Mouse (Mus musculus) mouse embryonic stem cell (cell line): ENCODE measurements around the gene Rasl10a.

ENCODE experiments used
- in situ Hi-C, 2 experiments: fragments of 300-500 bp; cut with MboI; formaldehyde crosslinking; loops; 1 replicate in 1 of 2; 3 replicates in 1 of 2; pipeline ENCODE4 v1.14.3; 2019 to 2020; ENCODE audit warnings: low sequenced_read_pairs in 2 of 2, low pct_unique_long_range_greater_than_20kb in 1 of 2, mixed read lengths in 1 of 2; ENCODE audit not compliant: unreplicated experiment in 1 of 2

The Rasl10a gene

DNA sequence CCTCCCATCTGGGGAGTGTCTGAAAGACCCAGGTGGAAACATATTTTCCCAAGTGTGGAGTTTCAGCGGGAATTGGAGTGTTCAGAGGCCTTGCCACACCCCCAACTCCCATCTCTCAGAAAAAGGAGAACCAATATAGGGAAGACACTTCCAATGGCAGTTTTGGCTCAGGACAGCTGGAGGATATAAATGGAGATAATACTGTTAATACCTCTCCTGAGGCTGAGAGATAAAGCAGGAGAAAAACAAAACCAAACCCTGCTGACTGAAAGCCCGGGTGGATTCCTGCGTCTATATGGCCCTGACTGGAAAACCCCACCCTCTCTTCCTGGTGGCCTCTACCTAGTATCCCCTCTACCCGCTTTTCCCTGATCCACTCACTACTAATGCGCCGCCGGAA is 44.5 kb downstream of the Rasl10a start:
- in situ Hi-C loops: no loop called here

DNA sequence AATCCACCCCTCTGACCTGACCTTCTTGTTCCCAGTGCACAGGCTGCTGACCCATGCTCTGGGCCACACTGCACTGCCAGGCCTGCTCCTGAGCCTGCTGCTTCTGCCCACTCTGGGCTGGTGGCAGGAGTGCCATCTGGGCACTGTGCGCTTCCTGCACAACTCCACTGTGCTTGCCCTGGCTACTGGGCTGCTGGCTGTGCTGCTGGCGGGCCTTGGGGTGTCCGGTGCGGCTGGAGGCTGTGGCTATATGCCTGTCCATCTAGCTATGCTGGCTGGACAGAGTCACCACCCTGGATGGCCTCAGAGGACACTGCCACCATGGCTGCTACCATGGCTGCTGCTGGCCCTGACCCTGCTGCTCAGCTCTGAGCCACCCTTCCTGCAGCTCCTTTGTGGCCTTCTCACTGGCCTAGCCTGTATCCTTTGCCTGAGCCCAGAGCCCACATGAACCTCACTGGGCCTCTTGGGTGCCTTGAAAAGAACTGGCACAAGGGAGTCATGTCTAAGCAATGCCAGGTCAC is 46.1 kb downstream of the Rasl10a start:
- in situ Hi-C loops: no loop called here

DNA sequence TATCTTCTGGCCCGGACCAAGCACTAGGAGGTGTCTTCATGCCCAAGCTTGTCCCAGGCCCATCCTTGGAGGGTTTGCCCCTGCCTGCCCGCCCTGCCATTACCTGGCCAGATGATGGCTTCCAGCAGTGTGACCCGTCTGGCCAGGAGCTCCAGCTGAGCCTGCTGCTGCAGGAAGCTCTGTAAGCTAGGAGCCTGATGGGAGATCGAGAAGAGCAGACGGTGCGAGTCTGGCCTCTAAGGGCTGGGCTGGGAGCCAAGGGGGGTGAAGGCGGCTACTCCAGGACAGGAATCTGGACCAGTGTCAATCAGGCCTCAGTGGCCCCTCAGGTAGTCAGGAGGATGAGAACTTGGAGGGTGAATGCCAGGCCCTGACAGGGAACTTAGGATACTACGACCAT is 51.5 kb downstream of the Rasl10a start:
- in situ Hi-C loops: no loop called here
